Comparison of ENCODE assay signal across 10 mouse cellular contexts in genomic region chr5:145041628-145042027, GRCm38 (mm10). TPM values are rescaled to one million over a fixed set of nuclear protein-coding genes. Genes with fewer than 3 reads are reported as not detected.
DNase-seq lines count a peak whose midpoint lies in the region; ATAC-seq and TF ChIP-seq lines count a peak whose summit lies in the region.
"Had no signal": no experiment of that assay in that cellular context is flagged by ENCODE, and none has a peak within 500 bp of the region (broad histone marks: within the 10 kb centered on the region; RNA-seq: fewer than 3 reads in every experiment).

No protein-coding gene starts in this region.

- DNase-seq in left cerebral cortex, adult 2 months (ENCODE audit: extremely low spot score in 1 of 2, low spot score in 2 of 2) = no peak
- DNase-seq in left cerebral cortex, adult 8-10 months (ENCODE audit: low spot score in 2 of 2) = no peak
- peak; percentile 14 for DNase-seq in CD4-positive helper T cell, adult 2 months (ENCODE audit: low read depth, low spot score)
- no peak for DNase-seq in G1E (ENCODE audit: low spot score)
- no peak for DNase-seq in heart, adult 8-10 months (ENCODE audit: low spot score)
- DNase-seq in kidney, adult 18-20 months = no peak

- H3K4me3 ChIP-seq in left cerebral cortex, adult 2 months = no peak overlapping the region
- H3K4me3 ChIP-seq in G1E (ENCODE audit: low read depth, low read length) = no peak overlapping the region
- H3K4me3 ChIP-seq: erythroblast, embryonic 14.5 days had no signal

- intact Hi-C loops in left cerebral cortex, adult 2 months (cut with DNase I) = no loop called here

- no peak overlapping the region for H3K27ac ChIP-seq in left cerebral cortex, adult 2 months

- no peaks in the 10 kb centered on the region for H3K9me3 ChIP-seq in G1E (replicated peaks)

- H3K27me3 ChIP-seq in G1E (ENCODE audit: insufficient read depth, low read length) = no peaks in the 10 kb centered on the region; the same call in 1 of the 2 replicates

- no peaks in the 10 kb centered on the region for H3K36me3 ChIP-seq in G1E (replicated peaks)

- no peak for ATAC-seq in G1E (ENCODE audit: extremely low read depth, insufficient number of reproducible peaks, low FRiP score, poor library complexity, severe bottlenecking)
- ATAC-seq in granulocyte monocyte progenitor cell, adult 5-6 weeks (replicated peaks; ENCODE audit: poor library complexity, severe bottlenecking) = peak; percentile 59
- ATAC-seq in monocyte, adult 5-6 weeks (replicated peaks; ENCODE audit: insufficient number of reproducible peaks, low FRiP score, low TSS enrichment, poor library complexity, severe bottlenecking) = no peak

- peak; percentile 29 for TF ChIP-seq CTCF in left cerebral cortex, adult 2 months (IDR thresholded peaks at IDR 0.05)
- TF ChIP-seq CTCF in G1E (IDR thresholded peaks at IDR 0.05; ENCODE audit: low read depth, low read length) = peak; percentile 55

- no peaks in the 10 kb centered on the region for H3K4me1 ChIP-seq in G1E (ENCODE audit: insufficient read depth, low read depth, low read length)

RNA-seq across cellular contexts. Expression of gene 1700018F24Rik, which starts 1.2 kb away (rescaled TPM):
- not detected for total RNA-seq in left cerebral cortex, adult 2 months (2021)
- not detected for total RNA-seq in left cerebral cortex, adult 8-10 months (2022)
- total RNA-seq in G1E (2014; fragmentation: Nextera tagmentation) (not detected in 2 replicates), G1E (2017) (not detected in 2 replicates)
- polyA plus RNA-seq in G1E (2012) = not detected in 2 replicates
- not detected in 2 replicates for total RNA-seq in granulocyte monocyte progenitor cell, adult 5-6 weeks (2014; fragmentation: Nextera tagmentation)
- not detected in 2 replicates for total RNA-seq in granulocyte monocyte progenitor cell, adult 5-6 weeks (2017)
- not detected in 3 replicates for total RNA-seq in monocyte, adult 5-6 weeks (2017)
- total RNA-seq in heart, adult 8-10 months (2022) = not detected
- total RNA-seq: left cerebral cortex, postnatal 10 days had no signal
- polyA plus RNA-seq: erythroblast, embryonic 14.5 days had no signal

RNA-seq across cellular contexts. Expression of gene Gm4871, which starts 9.1 kb away (rescaled TPM):
- not detected for total RNA-seq in left cerebral cortex, adult 2 months (2021)
- not detected for total RNA-seq in left cerebral cortex, adult 8-10 months (2022)
- total RNA-seq in G1E (2014; fragmentation: Nextera tagmentation) (not detected in 2 replicates), G1E (2017) (not detected in 2 replicates)
- not detected in 2 replicates for polyA plus RNA-seq in G1E (2012)
- not detected in 2 replicates for total RNA-seq in granulocyte monocyte progenitor cell, adult 5-6 weeks (2014; fragmentation: Nextera tagmentation)
- not detected in 2 replicates for total RNA-seq in granulocyte monocyte progenitor cell, adult 5-6 weeks (2017)
- not detected in 3 replicates for total RNA-seq in monocyte, adult 5-6 weeks (2017)
- total RNA-seq in heart, adult 8-10 months (2022) = not detected
- total RNA-seq: left cerebral cortex, postnatal 10 days had no signal
- polyA plus RNA-seq: erythroblast, embryonic 14.5 days had no signal

RNA-seq across cellular contexts. Expression of gene Arpc1a, which starts 42.0 kb away (rescaled TPM):
- total RNA-seq in left cerebral cortex, adult 2 months (2021) = 100 to 1,000 TPM; 192 to 199 TPM
- 100 to 1,000 TPM; 213 to 219 (median 216) TPM for total RNA-seq in left cerebral cortex, adult 8-10 months (2022)
- total RNA-seq in G1E (2014; fragmentation: Nextera tagmentation) (77.0 and 85.3 TPM in 2 replicates), G1E (2017) (125 and 169 TPM in 2 replicates)
- 56.4 and 58.6 TPM in 2 replicates for polyA plus RNA-seq in G1E (2012)
- total RNA-seq in granulocyte monocyte progenitor cell, adult 5-6 weeks (2014; fragmentation: Nextera tagmentation) = 76.8 and 81.1 TPM in 2 replicates
- 42.0 and 48.1 TPM in 2 replicates for total RNA-seq in granulocyte monocyte progenitor cell, adult 5-6 weeks (2017)
- 79.3 to 85.9 TPM (median 81.0 TPM) in 3 replicates for total RNA-seq in monocyte, adult 5-6 weeks (2017)
- total RNA-seq in heart, adult 8-10 months (2022) = 10 to 100 TPM; 59.9 to 67.2 (median 63.8) TPM

RNA-seq across cellular contexts. Expression of gene Kpna7, which starts 42.2 kb away (rescaled TPM):
- total RNA-seq in left cerebral cortex, adult 2 months (2021) = not detected
- not detected for total RNA-seq in left cerebral cortex, adult 8-10 months (2022)
- total RNA-seq in G1E (2014; fragmentation: Nextera tagmentation) = not detected in 2 replicates
- not detected in 2 replicates for total RNA-seq in G1E (2017)
- not detected in 2 replicates for polyA plus RNA-seq in G1E (2012)
- total RNA-seq in granulocyte monocyte progenitor cell, adult 5-6 weeks (2014; fragmentation: Nextera tagmentation) = not detected in 2 replicates
- total RNA-seq in granulocyte monocyte progenitor cell, adult 5-6 weeks (2017) = not detected in 2 replicates
- not detected in 3 replicates for total RNA-seq in monocyte, adult 5-6 weeks (2017)
- total RNA-seq in heart, adult 8-10 months (2022) = not detected
- total RNA-seq: left cerebral cortex, postnatal 10 days had no signal
- polyA plus RNA-seq: erythroblast, embryonic 14.5 days had no signal
